Mouse (Mus musculus) midbrain, embryonic 11.5 days (tissue): ENCODE data around the gene Ccdc189. TPM values are rescaled to one million over a fixed set of nuclear protein-coding genes. Genes with fewer than 3 reads are reported as not detected.

Experiments
- ATAC-seq: fragments of 200-750 bp; cut with Nextera tagmentation; 2 replicates; pipeline ENCODE4 v1.8.0; 2017; ENCODE audit warnings: moderate TSS enrichment, moderate library complexity; ENCODE audit not compliant: low FRiP score
- DNase-seq: peaks from one replicate; pipeline ENCODE4 v3.0.0; 2015; ENCODE audit warnings: low spot score; ENCODE audit errors: missing footprints
- H3K27ac ChIP-seq: fragments of 300-500 bp; sonication (generic); 2 replicates; pipeline ENCODE4 v1.5.1; 2014; ENCODE audit warnings: low read depth, low read length
- H3K27me3 ChIP-seq: fragments of 300-500 bp; sonication (generic); 2 replicates; pipeline ENCODE4 v1.6.1; 2014; ENCODE audit warnings: mild to moderate bottlenecking, low read length, moderate library complexity, mixed read lengths; ENCODE audit not compliant: control insufficient read depth, insufficient read depth
- H3K36me3 ChIP-seq: fragments of 300-500 bp; sonication (generic); 2 replicates; pipeline ENCODE4 v1.6.1; 2014; ENCODE audit warnings: mild to moderate bottlenecking, low read length, moderate library complexity, mixed read lengths; ENCODE audit not compliant: control insufficient read depth, insufficient read depth
- H3K4me1 ChIP-seq: fragments of 300-500 bp; sonication (generic); 2 replicates; pipeline ENCODE4 v1.6.1; 2014; ENCODE audit warnings: low read length; ENCODE audit not compliant: control insufficient read depth, insufficient read depth
- H3K4me2 ChIP-seq: fragments of 300-500 bp; sonication (generic); 2 replicates; pipeline ENCODE4 v1.6.1; 2014; ENCODE audit warnings: mild to moderate bottlenecking, moderate library complexity
- H3K4me3 ChIP-seq: fragments of 300-500 bp; sonication (generic); 2 replicates; pipeline ENCODE4 v1.5.1; 2014; ENCODE audit warnings: low read depth, low read length
- H3K9ac ChIP-seq: fragments of 300-500 bp; sonication (generic); 2 replicates; pipeline ENCODE4 v1.6.1; 2014; ENCODE audit warnings: low read length
- H3K9me3 ChIP-seq: fragments of 300-500 bp; sonication (generic); 2 replicates; pipeline ENCODE4 v1.6.1; 2016; ENCODE audit warnings: low read length; ENCODE audit not compliant: control insufficient read depth
- WGBS: fragments of 180-500 bp; shearing (Covaris S2); extraction: QIAGEN DNeasy Blood & Tissue Kit; methylation state at CpG from one replicate; pipeline ENCODE4 v1.1.7; 2014; 5-methylcytosine and 5-hydroxymethylcytosine counted together
- polyA plus RNA-seq: library from polyadenylated mRNA; unstranded; fragments of >200 nt; fragmentation: Nextera tagmentation; extraction: Ambion mirVana; gene quantifications from 2 replicates; pipeline ENCODE4 v1.2.1, GENCODE M21; 2014

The Ccdc189 gene
- polyA plus RNA-seq, 1 experiment from 2014 or later, result 15.8 TPM

DNA sequence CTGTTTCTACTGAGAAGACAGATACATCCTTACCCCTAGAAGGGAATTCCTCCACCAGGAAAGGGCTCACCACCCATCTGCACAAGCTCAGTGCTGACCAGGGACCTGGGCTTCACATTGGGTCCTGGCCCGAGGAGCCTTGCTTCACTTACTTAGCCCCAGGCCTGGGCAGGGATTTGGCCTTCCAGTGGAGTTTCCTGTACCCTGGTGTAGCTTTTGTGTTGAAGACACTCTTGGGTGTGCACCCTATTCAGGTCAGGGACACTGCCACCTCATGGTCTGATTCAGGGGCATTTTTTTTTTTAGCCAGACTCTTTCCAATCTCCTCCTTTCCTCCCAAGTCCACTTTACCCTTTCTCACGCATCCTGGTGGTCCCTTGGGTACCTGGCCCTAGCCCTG lies 14.5 kb upstream of the Ccdc189 start:
- ATAC-seq, result no peak
- DNase-seq, result no peak
- WGBS, result 87% methylated on average over 2 of the region's 2 CpGs
- H3K4me1 ChIP-seq, result no peaks in the 10 kb centered on the region
- peaks cover 23% of the 10 kb centered on the region for H3K36me3 ChIP-seq
- H3K4me3 ChIP-seq, result no peak overlapping the region
- no peaks in the 10 kb centered on the region for H3K27me3 ChIP-seq
- no peaks in the 10 kb centered on the region for H3K9me3 ChIP-seq
- no peak overlapping the region for H3K27ac ChIP-seq
- H3K9ac ChIP-seq, result no peak overlapping the region
- H3K4me2 ChIP-seq, result no peak overlapping the region

DNA sequence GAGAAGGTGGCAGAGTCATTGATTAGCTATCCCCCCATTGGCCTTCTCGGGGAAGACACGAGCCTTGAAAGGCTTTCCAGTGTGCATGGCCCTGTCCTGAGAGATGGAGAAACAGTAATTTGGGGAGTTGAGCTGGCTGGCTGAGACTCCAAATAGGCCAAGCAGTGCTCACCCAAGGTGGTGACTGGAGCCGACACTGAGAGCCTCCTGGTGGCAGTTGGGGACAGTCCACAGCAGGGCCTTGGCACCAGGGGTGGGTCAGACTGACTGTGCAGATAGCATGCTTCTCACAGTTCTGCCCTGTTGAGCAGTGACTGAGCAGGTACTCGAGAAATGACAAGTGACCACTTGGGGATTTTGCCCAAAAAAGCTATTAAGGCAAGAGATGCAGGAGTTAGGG lies 13.3 kb upstream of the Ccdc189 start:
- no peaks in the 10 kb centered on the region for H3K9me3 ChIP-seq
- H3K9ac ChIP-seq, result no peak overlapping the region
- no peak overlapping the region for H3K4me3 ChIP-seq
- peaks cover 27% of the 10 kb centered on the region for H3K36me3 ChIP-seq
- 90% methylated on average over 4 of the region's 4 CpGs for WGBS
- H3K27me3 ChIP-seq, result no peaks in the 10 kb centered on the region
- no peak overlapping the region for H3K4me2 ChIP-seq
- ATAC-seq (no peak), DNase-seq (no peak)
- no peaks in the 10 kb centered on the region for H3K4me1 ChIP-seq
- H3K27ac ChIP-seq, result no peak overlapping the region

DNA sequence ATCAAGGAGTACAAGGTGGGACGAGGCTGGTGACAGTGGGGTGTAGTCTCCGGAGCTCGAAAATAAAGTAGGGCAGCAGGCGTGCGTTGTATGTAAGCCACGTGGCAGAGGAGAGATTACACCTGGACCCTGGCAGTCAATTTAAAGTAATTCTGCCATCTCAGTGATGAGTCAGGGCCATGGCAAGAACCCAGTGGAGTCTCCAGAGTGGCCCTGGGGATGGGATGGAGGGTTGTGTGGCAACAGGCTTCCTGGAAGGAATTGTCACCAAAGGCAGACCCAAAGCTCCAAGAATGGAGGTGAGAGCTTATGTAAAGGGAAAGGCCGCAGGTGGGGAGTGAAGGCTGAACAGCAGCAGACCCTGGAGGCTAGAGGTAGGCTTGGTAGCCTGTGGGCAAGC lies 12.2 kb upstream of the Ccdc189 start:
- H3K4me3 ChIP-seq, result no peak overlapping the region
- H3K27ac ChIP-seq, result no peak overlapping the region
- no peak for DNase-seq
- no peak for ATAC-seq
- no peaks in the 10 kb centered on the region for H3K27me3 ChIP-seq
- no peaks in the 10 kb centered on the region for H3K9me3 ChIP-seq
- H3K36me3 ChIP-seq, result peaks cover 38% of the 10 kb centered on the region
- no peak overlapping the region for H3K9ac ChIP-seq
- H3K4me1 ChIP-seq, result no peaks in the 10 kb centered on the region
- 94% methylated on average over 7 of the region's 7 CpGs for WGBS
- no peak overlapping the region for H3K4me2 ChIP-seq

DNA sequence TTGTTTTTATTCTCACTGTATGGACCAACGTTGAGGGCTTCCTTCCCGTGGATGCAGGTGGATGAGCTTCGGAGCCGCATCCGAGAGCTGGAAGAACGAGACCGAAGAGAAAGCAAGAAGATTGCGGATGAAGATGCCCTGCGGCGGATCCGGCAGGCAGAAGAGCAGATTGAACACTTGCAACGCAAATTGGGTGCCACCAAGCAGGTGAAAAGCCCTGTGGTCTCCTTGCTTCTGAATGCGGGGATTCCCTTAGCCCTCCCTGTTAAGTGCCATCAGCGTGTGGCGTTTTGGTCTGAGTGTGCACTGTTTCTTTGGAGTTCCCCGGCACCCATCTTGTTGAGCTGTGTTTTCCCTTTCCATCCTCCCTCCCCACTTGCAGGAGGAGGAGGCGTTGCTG lies 8.4 kb upstream of the Ccdc189 start:
- no peaks in the 10 kb centered on the region for H3K4me1 ChIP-seq
- no peak overlapping the region for H3K27ac ChIP-seq
- peaks cover 43% of the 10 kb centered on the region for H3K36me3 ChIP-seq
- no peaks in the 10 kb centered on the region for H3K9me3 ChIP-seq
- H3K4me2 ChIP-seq, result no peak overlapping the region
- H3K9ac ChIP-seq, result no peak overlapping the region
- ATAC-seq, result no peak
- no peak for DNase-seq
- no peaks in the 10 kb centered on the region for H3K27me3 ChIP-seq
- WGBS, result 93% methylated on average over 17 of the region's 17 CpGs
- no peak overlapping the region for H3K4me3 ChIP-seq

DNA sequence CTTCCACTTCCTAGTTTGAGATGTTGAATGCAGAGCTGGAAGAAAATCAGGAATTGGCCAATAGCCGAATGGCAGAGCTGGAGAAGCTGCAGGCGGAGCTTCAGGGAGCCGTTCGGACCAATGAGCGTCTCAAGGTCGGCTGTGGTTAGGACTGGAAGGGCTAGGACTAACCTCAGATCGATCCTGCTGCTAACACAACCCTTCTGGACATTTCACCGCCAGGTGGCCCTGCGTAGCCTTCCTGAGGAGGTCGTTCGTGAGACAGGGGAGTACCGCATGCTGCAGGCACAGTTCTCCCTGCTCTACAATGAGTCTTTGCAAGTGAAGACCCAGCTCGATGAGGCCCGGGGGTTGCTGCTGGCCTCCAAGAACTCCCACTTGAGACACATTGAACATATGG lies 4.2 kb upstream of the Ccdc189 start:
- no peak overlapping the region for H3K4me2 ChIP-seq
- H3K36me3 ChIP-seq, result peaks cover 43% of the 10 kb centered on the region
- 89% methylated on average over 14 of the region's 14 CpGs for whole genome bisulfite sequencing
- H3K9me3 ChIP-seq, result no peaks in the 10 kb centered on the region
- H3K9ac ChIP-seq, result no peak overlapping the region
- no peak overlapping the region for H3K4me3 ChIP-seq
- ATAC-seq (no peak), DNase-seq (no peak)
- H3K4me1 ChIP-seq, result peaks cover 7% of the 10 kb centered on the region
- no peaks in the 10 kb centered on the region for H3K27me3 ChIP-seq
- no peak overlapping the region for H3K27ac ChIP-seq

DNA sequence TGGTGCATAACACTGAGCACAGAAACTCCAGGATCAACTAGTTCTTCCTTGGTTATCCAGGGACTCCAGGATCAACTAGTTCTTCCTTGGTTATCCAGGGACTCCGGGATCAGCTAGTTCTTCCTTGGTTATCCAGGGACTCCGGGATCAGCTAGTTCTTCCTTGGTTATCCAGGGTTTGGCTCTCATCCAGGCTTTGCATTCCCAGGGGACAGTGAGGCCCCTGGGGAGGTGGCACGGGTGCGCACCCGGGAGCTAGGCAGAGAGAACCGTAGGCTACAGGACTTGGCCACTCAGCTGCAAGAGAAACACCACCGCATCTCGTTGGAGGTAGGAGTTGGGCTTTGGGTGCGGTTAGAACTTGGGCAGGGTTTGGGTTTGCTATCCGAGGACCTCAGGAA lies 2.7 kb upstream of the Ccdc189 start:
- Histone ChIP-seq H3K36me3 (peaks cover 31% of the 10 kb centered on the region), H3K4me2 (no peak overlapping the region), H3K9me3 (no peaks in the 10 kb centered on the region), H3K27me3 (no peaks in the 10 kb centered on the region), H3K9ac (no peak overlapping the region), H3K4me3 (no peak overlapping the region), H3K4me1 (peaks cover 13% of the 10 kb centered on the region), H3K27ac (no peak overlapping the region)
- 94% methylated on average over 10 of the region's 10 CpGs for WGBS
- no peak for DNase-seq
- no peak for ATAC-seq

DNA sequence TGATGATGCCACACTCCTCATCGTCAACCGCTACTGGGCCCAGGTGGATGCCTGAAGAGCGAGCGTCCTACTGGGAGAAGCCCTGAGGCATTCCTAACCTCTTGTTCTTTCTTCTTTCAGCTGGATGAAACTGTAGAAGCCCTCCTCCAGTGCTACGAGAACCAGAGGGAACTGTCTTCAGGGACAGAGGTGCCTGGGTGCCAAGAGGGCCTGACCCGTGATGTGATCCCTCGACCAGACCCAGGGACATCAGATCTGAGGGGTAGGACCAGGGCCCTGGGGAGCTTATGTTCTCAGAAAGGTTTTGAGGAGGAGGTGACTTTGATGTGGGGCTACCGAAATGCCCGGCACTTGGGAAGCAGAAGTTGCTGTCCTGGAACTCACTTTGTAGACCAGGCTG lies 1.2 kb upstream of the Ccdc189 start:
- Histone ChIP-seq H3K27ac (no peak overlapping the region), H3K4me1 (peaks cover 13% of the 10 kb centered on the region), H3K36me3 (peaks cover 18% of the 10 kb centered on the region), H3K9ac (peak overlapping the region; percentile 81; the same call in 1 of the 2 replicates), H3K4me2 (peak overlapping the region; percentile 88), H3K27me3 (no peaks in the 10 kb centered on the region), H3K4me3 (peak overlapping the region; percentile 82), H3K9me3 (no peaks in the 10 kb centered on the region)
- no peak for DNase-seq
- no peak for ATAC-seq
- WGBS, result 93% methylated on average over 9 of the region's 9 CpGs

DNA sequence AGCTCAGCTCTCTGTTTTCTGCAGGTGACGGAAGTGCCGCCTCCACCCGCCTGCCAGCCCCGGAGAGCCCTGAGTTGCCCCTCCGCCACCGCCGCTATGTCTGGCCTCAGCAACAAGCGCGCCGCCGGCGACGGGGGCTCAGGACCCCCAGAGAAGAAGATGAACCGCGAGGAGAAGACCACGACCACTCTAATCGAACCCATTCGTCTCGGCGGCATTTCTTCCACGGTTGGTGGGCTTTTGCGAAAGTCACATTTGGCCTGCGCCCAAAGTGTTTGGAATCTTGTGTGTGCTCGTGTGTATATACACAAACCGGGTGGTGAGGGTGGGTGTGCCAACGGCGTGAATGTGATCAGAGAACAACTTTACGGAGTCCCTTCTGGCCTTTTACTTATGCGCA lies 506 bp upstream of the Ccdc189 start:
- ATAC-seq (no peak), DNase-seq (peak; percentile 88)
- peaks cover 15% of the 10 kb centered on the region for H3K36me3 ChIP-seq
- peaks cover 13% of the 10 kb centered on the region for H3K4me1 ChIP-seq
- H3K4me2 ChIP-seq, result peak overlapping the region; percentile 88
- no peaks in the 10 kb centered on the region for H3K27me3 ChIP-seq
- H3K4me3 ChIP-seq, result peak overlapping the region; percentile 82
- peak overlapping the region; percentile 81 for H3K9ac ChIP-seq
- H3K27ac ChIP-seq, result no peak overlapping the region
- 6% methylated on average over 29 of the region's 29 CpGs for WGBS
- H3K9me3 ChIP-seq, result no peaks in the 10 kb centered on the region

DNA sequence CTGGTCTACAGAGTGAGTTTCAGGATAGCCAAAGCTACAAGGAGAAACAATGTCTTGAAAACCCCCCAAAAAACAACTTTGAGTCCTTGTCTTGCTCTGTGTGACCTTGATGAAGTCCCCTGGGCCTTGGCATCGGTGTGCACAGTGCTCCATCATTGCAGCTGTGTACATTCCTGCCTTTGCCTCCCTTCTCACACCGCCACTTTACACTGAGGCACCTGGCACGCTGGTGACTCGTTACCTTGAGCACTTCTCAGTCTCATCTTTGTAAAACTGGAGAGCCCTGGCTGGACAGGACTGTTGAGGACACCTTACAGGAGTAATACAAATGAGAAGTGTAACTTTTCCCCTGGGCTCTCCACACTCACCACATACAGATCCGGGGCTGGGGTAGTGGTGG lies 1.2 kb downstream of the Ccdc189 start:
- Histone ChIP-seq H3K4me1 (peaks cover 13% of the 10 kb centered on the region), H3K9ac (peak overlapping the region; percentile 60), H3K27ac (no peak overlapping the region), H3K36me3 (peaks cover 23% of the 10 kb centered on the region), H3K4me2 (peak overlapping the region; percentile 88), H3K4me3 (peak overlapping the region; percentile 82; the same call in 1 of the 2 replicates), H3K9me3 (no peaks in the 10 kb centered on the region), H3K27me3 (no peaks in the 10 kb centered on the region)
- WGBS, result 74% methylated on average over 5 of the region's 5 CpGs
- ATAC-seq (no peak), DNase-seq (no peak)

DNA sequence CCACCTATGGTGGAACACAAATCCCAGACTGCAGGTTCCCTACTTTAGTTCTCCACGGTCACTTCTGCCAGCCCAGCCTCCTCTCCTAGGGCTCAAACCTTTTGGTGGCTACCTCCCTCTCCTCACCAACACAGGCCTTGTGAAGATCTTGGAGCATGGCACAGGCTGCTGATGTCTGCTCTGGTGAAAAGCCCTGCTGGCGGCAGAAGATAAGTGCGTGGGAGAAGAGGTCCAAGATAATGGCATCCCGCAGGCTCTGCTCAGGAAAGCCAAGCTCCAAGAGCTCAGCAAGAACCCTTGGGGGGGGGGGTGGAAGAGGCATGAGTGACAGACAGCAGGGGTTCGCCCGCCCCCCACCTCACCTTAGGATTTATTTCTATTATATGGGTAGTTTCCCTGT lies 2.2 kb downstream of the Ccdc189 start:
- ATAC-seq, result no peak
- no peak overlapping the region for H3K27ac ChIP-seq
- no peak overlapping the region for H3K4me3 ChIP-seq
- DNase-seq, result no peak
- no peaks in the 10 kb centered on the region for H3K9me3 ChIP-seq
- no peak overlapping the region for H3K9ac ChIP-seq
- 97% methylated on average over 6 of the region's 6 CpGs for WGBS
- no peaks in the 10 kb centered on the region for H3K27me3 ChIP-seq
- H3K4me2 ChIP-seq, result no peak overlapping the region
- H3K4me1 ChIP-seq, result peaks cover 13% of the 10 kb centered on the region
- H3K36me3 ChIP-seq, result peaks cover 16% of the 10 kb centered on the region
